Mouse (Mus musculus) lung, embryonic 14.5 days (tissue): Measurements from ENCODE around the gene Gm21866. TPM values are rescaled to one million over a fixed set of nuclear protein-coding genes. Genes with fewer than 3 reads are reported as not detected.
"Not testable (repeated sequence)": the region's sequence is repeated elsewhere in the genome, so short reads cannot be mapped to it uniquely, and the experiment has no call there.

Source experiments
- ATAC-seq: fragments of 200-750 bp; cut with Nextera tagmentation; 2 replicates; pipeline ENCODE4 v1.8.0; 2017; ENCODE audit warnings: mild to moderate bottlenecking, moderate TSS enrichment, moderate library complexity; ENCODE audit not compliant: insufficient read depth
- DNase-seq: peaks from one replicate; pipeline ENCODE4 v3.0.0-alpha.2; 2015
- H3K27ac ChIP-seq: fragments of 300-500 bp; sonication (generic); 2 replicates; pipeline ENCODE4 v1.5.1; 2014; ENCODE audit warnings: low read depth, mild to moderate bottlenecking, moderate library complexity
- H3K27me3 ChIP-seq: fragments of 300-500 bp; sonication (generic); 2 replicates; pipeline ENCODE4 v1.6.1; 2014; ENCODE audit warnings: low read length, control low read depth; ENCODE audit not compliant: insufficient read depth
- H3K36me3 ChIP-seq: fragments of 300-500 bp; sonication (generic); 2 replicates; pipeline ENCODE4 v1.6.1; 2014; ENCODE audit warnings: control low read depth; ENCODE audit not compliant: insufficient read depth
- H3K4me1 ChIP-seq: fragments of 300-500 bp; sonication (generic); 2 replicates; pipeline ENCODE4 v1.6.1; 2014; ENCODE audit warnings: antibody characterized with exemption, control low read depth; ENCODE audit not compliant: insufficient read depth
- H3K4me2 ChIP-seq: fragments of 300-500 bp; sonication (generic); 2 replicates; pipeline ENCODE4 v1.6.1; 2014; ENCODE audit warnings: mild to moderate bottlenecking
- H3K4me3 ChIP-seq: fragments of 300-500 bp; sonication (generic); 2 replicates; pipeline ENCODE4 v1.5.1; 2014; ENCODE audit warnings: low read depth, low read length
- H3K9ac ChIP-seq: fragments of 300-500 bp; sonication (generic); 2 replicates; pipeline ENCODE4 v1.6.1; 2014
- H3K9me3 ChIP-seq: fragments of 300-500 bp; sonication (generic); 2 replicates; pipeline ENCODE4 v1.6.1; 2016; ENCODE audit warnings: low read depth, low read length, control low read depth
- WGBS: fragments of 180-500 bp; shearing (Covaris S2); extraction: QIAGEN DNeasy Blood & Tissue Kit; methylation state at CpG from one replicate; pipeline ENCODE4 v1.1.7; 2014; 5-methylcytosine and 5-hydroxymethylcytosine counted together
- polyA plus RNA-seq: library from polyadenylated mRNA; unstranded; fragments of >200 nt; fragmentation: Nextera tagmentation; extraction: Ambion mirVana; gene quantifications from 2 replicates; pipeline ENCODE4 v1.2.1, GENCODE M21; 2014

The Gm21866 gene
- polyA plus RNA-seq, result not detected in 2 replicates

DNA sequence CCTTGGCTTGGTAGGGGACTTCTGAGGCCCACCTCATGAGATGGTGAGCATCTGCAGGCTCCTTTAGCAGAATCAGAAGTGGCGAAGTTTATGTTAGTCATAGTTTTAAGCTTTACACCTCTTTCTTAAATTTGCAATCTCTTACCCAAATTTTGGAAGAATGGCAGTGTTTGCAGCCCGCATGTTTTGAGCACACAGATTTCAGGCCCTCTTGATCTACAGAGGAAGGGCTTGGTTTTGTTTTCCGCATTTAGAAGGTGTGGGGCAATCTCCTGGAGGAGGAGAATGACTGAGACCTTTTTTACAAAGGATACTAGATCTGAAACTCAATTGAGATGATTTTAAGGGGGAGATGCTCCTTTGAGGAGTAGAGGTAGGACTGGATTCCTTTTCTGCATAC is at the start of gene Gm21866:
Gm21866 (minus strand) TSS at position 101 of the 400 bp plus-strand sequence.
- WGBS, result 71% methylated on average over 1 of the region's 3 CpGs
- H3K4me2 ChIP-seq, result not testable (repeated sequence)

DNA sequence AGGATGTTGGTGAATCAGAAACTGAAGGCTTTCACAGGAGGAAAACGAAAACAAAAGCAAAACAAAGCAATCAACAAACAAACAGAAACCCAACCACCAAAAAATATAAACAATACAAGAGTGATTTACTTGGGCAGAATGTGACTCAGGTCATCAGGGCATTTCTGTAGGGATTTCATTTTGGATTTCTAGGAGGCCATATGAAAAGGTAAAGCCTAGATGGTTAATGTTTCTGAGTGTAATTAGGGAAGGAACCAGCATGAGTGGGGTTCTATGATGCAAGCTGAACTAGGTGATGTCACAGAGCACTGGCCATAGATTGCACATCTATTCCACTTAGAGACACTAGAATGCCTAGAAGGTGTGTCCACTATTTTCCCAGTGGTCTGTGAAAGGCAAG is 28.3 kb upstream of the Gm21866 start, which contains the start of gene Gm20773:
Gm20773 (plus strand) TSS at position 301 of the 400 bp plus-strand sequence.
- not testable (repeated sequence) for H3K27me3 ChIP-seq, H3K4me1 ChIP-seq, H3K36me3 ChIP-seq, DNase-seq, H3K4me3 ChIP-seq, H3K9ac ChIP-seq, H3K9me3 ChIP-seq, H3K27ac ChIP-seq, H3K4me2 ChIP-seq, ATAC-seq
- no CpG with 5 or more reads among the region's 1 CpGs for WGBS

More for the DNA sequence above, at the start of gene Gm21866:
- not testable (repeated sequence) for ATAC-seq, H3K27me3 ChIP-seq, H3K4me3 ChIP-seq, H3K9me3 ChIP-seq, DNase-seq, H3K9ac ChIP-seq, H3K27ac ChIP-seq, H3K4me1 ChIP-seq, H3K36me3 ChIP-seq

Other genes with a start within 250 kb of the Gm21866 start
- gene Gm21828, start 241.7 kb downstream of the Gm21866 start, polyA plus RNA-seq, result not detected in 2 replicates
- not detected in 2 replicates for gene Gm21440, start 213.2 kb downstream of the Gm21866 start, polyA plus RNA-seq
- not detected in 2 replicates for gene Gm21454, start 213.1 kb downstream of the Gm21866 start, polyA plus RNA-seq
- not detected in 2 replicates for gene Gm21725, start 116.5 kb downstream of the Gm21866 start, polyA plus RNA-seq
- gene Gm20773, start 28.4 kb upstream of the Gm21866 start, polyA plus RNA-seq, result not detected in 2 replicates